Mouse (Mus musculus) left cerebral cortex, adult 2 months (tissue): ENCODE data around the gene Cys1. TPM values are rescaled to one million over a fixed set of nuclear protein-coding genes. Genes with fewer than 3 reads are reported as not detected.

Experiments used
- DNase-seq, 2 experiments: peaks; one replicate each; pipeline ENCODE4 v3.0.0; 2021 to 2022; ENCODE audit warnings: low spot score in 2 of 2, mixed read lengths in 1 of 2; ENCODE audit errors: extremely low spot score in 1 of 2
- H3K27ac ChIP-seq: fragments of 200-600 bp; 2 replicates; pipeline ENCODE4 v1.8.1; 2022
- H3K4me3 ChIP-seq: fragments of 200-600 bp; 2 replicates; pipeline ENCODE4 v1.8.1; 2022
- CTCF ChIP-seq: fragments of 200-600 bp; IDR thresholded peaks from 2 replicates; pipeline ENCODE4 v1.8.1; 2022; ENCODE audit warnings: antibody characterized with exemption, mild to moderate bottlenecking, moderate library complexity
- intact Hi-C: fragments of 180-260 bp; cut with DNase I; formaldehyde crosslinking; loops from one replicate; pipeline ENCODE4 v1.15.1; 2025
- long read RNA-seq, 2 experiments: library from polyadenylated mRNA; stranded (forward); transcript quantifications; one replicate each; pipeline ENCODE4 v2.0.0; 2021; ENCODE audit warnings: borderline mapping rate in 2 of 2
- total RNA-seq, 2 experiments: library from RNA; stranded (reverse); gene quantifications; 2 replicates each; pipeline ENCODE4 v1.2.3; 2021

The Cys1 gene
- 10 to 100 TPM; 15.2 to 20.0 TPM for total RNA-seq
- long read RNA-seq, experiment 1, transcript Cys1-203 (3 exons, 1,732 nt) = major isoform, 6 of 15 reads
- long read RNA-seq, experiment 1, partial matches to known transcripts = 3 of 15 reads
- long read RNA-seq, experiment 1, other reads (novel, unspliced or antisense) = 3 of 15 reads
- long read RNA-seq, experiment 2, transcript Cys1-203 (3 exons, 1,732 nt) = major isoform, 5 of 11 reads
- long read RNA-seq, experiment 2, partial matches to known transcripts = 2 of 11 reads
- long read RNA-seq, experiment 2, other reads (novel, unspliced or antisense) = 1 of 11 reads

GRCm38 (mm10) chr12:24681286-24682023 lies at the start of gene Cys1:
Gene Cys1, minus strand, starts transcription at chr12:24681813.
- TF ChIP-seq CTCF = no peak
- peak within 1 kb of the TSS; percentile 91 for H3K27ac ChIP-seq
- intact Hi-C loops = no loop called here

GRCm38 (mm10) chr12:24724369-24724768 lies 42.8 kb upstream of the Cys1 start:
- TF ChIP-seq CTCF = no peak
- DNase-seq = no peak
- no peak overlapping the region for H3K27ac ChIP-seq
- no peak overlapping the region for H3K4me3 ChIP-seq
- intact Hi-C loops = no loop called here

More at GRCm38 (mm10) chr12:24681286-24682023, at the start of gene Cys1:
- no peak for DNase-seq
- H3K4me3 ChIP-seq = peak within 1 kb of the TSS; percentile 74

GRCm38 (mm10) chr12:24723859-24724258 lies 42.2 kb upstream of the Cys1 start:
- no peak for DNase-seq
- TF ChIP-seq CTCF = no peak
- Histone ChIP-seq H3K4me3 (no peak overlapping the region), H3K27ac (no peak overlapping the region)
- intact Hi-C loops = no loop called here

GRCm38 (mm10) chr12:24723434-24723833 lies 41.8 kb upstream of the Cys1 start:
- no peak for DNase-seq
- no peak for TF ChIP-seq CTCF
- intact Hi-C loops = no loop called here
- no peak overlapping the region for H3K27ac ChIP-seq
- no peak overlapping the region for H3K4me3 ChIP-seq

GRCm38 (mm10) chr12:24716721-24717301 lies 35.2 kb upstream of the Cys1 start:
- intact Hi-C loops = no loop called here
- TF ChIP-seq CTCF = peak; percentile 95
- peak; percentile 41 to 59 for DNase-seq
- no peak overlapping the region for H3K27ac ChIP-seq
- H3K4me3 ChIP-seq = no peak overlapping the region

- no peak overlapping the region for H3K4me3 ChIP-seq
- DNase-seq = no peak
- no peak for TF ChIP-seq CTCF
- H3K27ac ChIP-seq = no peak overlapping the region
- intact Hi-C loops = loop anchor here (2.0 kb wide), 1 partner anchor 115 kb away; the partner anchor contains the start of gene Mboat2
Measured at GRCm38 (mm10) chr12:24715268-24715896, 33.8 kb upstream of the Cys1 start.

GRCm38 (mm10) chr12:24714579-24715255 lies 33.1 kb upstream of the Cys1 start:
- intact Hi-C loops = loop anchor here (2.0 kb wide), 1 partner anchor 116 kb away; the partner anchor contains the start of gene Mboat2
- no peak for TF ChIP-seq CTCF
- H3K4me3 ChIP-seq = no peak overlapping the region
- H3K27ac ChIP-seq = no peak overlapping the region
- no peak for DNase-seq

GRCm38 (mm10) chr12:24712396-24712795 lies 30.8 kb upstream of the Cys1 start:
- no peak for DNase-seq
- TF ChIP-seq CTCF = no peak
- no peak overlapping the region for H3K4me3 ChIP-seq
- no peak overlapping the region for H3K27ac ChIP-seq
- intact Hi-C loops = no loop called here

- peak; percentile 29 for TF ChIP-seq CTCF
- DNase-seq = no peak
- no peak overlapping the region for H3K27ac ChIP-seq
Measured at GRCm38 (mm10) chr12:24710672-24711071, 29.1 kb upstream of the Cys1 start.

GRCm38 (mm10) chr12:24709831-24710508 lies 28.4 kb upstream of the Cys1 start:
- Histone ChIP-seq H3K4me3 (no peak overlapping the region), H3K27ac (no peak overlapping the region)
- intact Hi-C loops = loop anchor here (1.0 to 5.0 kb wide), 2 partner anchors 242 to 1587 kb away; no protein-coding TSS in a partner anchor
- no peak for DNase-seq
- peak; percentile 79 for TF ChIP-seq CTCF

More at GRCm38 (mm10) chr12:24710672-24711071, 29.1 kb upstream of the Cys1 start:
- no peak overlapping the region for H3K4me3 ChIP-seq
- intact Hi-C loops = loop anchor here (1.0 kb wide), 1 partner anchor 242 kb away; no protein-coding TSS in a partner anchor
